Mouse (Mus musculus) myocyte (in vitro differentiated cells): ENCODE data around the gene Shf.

Experiments used
- CEBPB ChIP-seq: IDR thresholded peaks from 2 replicates; pipeline ENCODE4 v1.6.1; 2011; ENCODE audit warnings: mild to moderate bottlenecking, moderate library complexity; ENCODE audit not compliant: poor library complexity, insufficient read depth, severe bottlenecking
- E2F4 ChIP-seq: IDR thresholded peaks from one replicate; pipeline ENCODE4 v1.6.1; 2011; ENCODE audit warnings: mild to moderate bottlenecking, control low read depth, moderate library complexity; ENCODE audit not compliant: insufficient read depth
- MAX ChIP-seq: IDR thresholded peaks from one replicate; pipeline ENCODE4 v1.6.1; 2011; ENCODE audit warnings: low read depth, mild to moderate bottlenecking, control low read depth
- MYOD1 ChIP-seq, 3 experiments: IDR thresholded peaks; one replicate each; pipeline ENCODE4 v1.6.1; 2011; ENCODE audit warnings: control low read depth in 2 of 3, low read depth in 2 of 3, mild to moderate bottlenecking in 2 of 3, moderate library complexity in 1 of 3; ENCODE audit not compliant: insufficient read length in 2 of 3, control insufficient read depth in 1 of 3
- MYOG ChIP-seq, 3 experiments: IDR thresholded peaks; one replicate each; pipeline ENCODE4 v1.6.1; 2011; ENCODE audit warnings: control low read depth in 2 of 3, low read depth in 2 of 3, mild to moderate bottlenecking in 2 of 3; ENCODE audit not compliant: insufficient read length in 2 of 3, control insufficient read depth in 1 of 3, insufficient read depth in 1 of 3
- POLR2A ChIP-seq: IDR thresholded peaks from one replicate; pipeline ENCODE4 v1.6.1; 2011; ENCODE audit warnings: low read depth, mild to moderate bottlenecking, control low read depth, moderate library complexity; ENCODE audit not compliant: insufficient read length
- POLR2AphosphoS2 ChIP-seq: IDR thresholded peaks from one replicate; pipeline ENCODE4 v1.6.1; 2011; ENCODE audit warnings: low read depth, control low read depth; ENCODE audit not compliant: insufficient read length
- TCF12 ChIP-seq: IDR thresholded peaks from one replicate; pipeline ENCODE4 v1.6.1; 2011; ENCODE audit warnings: mild to moderate bottlenecking, control low read depth; ENCODE audit not compliant: poor library complexity, insufficient read depth, severe bottlenecking
- TCF3 ChIP-seq: IDR thresholded peaks from one replicate; pipeline ENCODE4 v1.6.1; 2011; ENCODE audit warnings: low read depth, control low read depth; ENCODE audit not compliant: insufficient read length
- USF1 ChIP-seq: IDR thresholded peaks from one replicate; pipeline ENCODE4 v1.6.1; 2011; ENCODE audit warnings: low read depth, mild to moderate bottlenecking, control low read depth, moderate library complexity

GRCm38 (mm10) chr2:122370101-122370750, 1.3 kb upstream of the Shf start:
- no peak for TF ChIP-seq POLR2A
- TF ChIP-seq TCF12: no peak
- no peak for TF ChIP-seq USF1
- TF ChIP-seq TCF3: no peak
- TF ChIP-seq E2F4: no peak
- TF ChIP-seq POLR2AphosphoS2: no peak
- no peak for TF ChIP-seq CEBPB
- TF ChIP-seq MAX: no peak
- no peak for TF ChIP-seq MYOD1 (IDR thresholded peaks at IDR 0.05; ENCODE audit: control insufficient read depth in 1 of 3, insufficient read length in 2 of 3, low read depth in 2 of 3)
- TF ChIP-seq MYOG (IDR thresholded peaks at IDR 0.05; ENCODE audit: control insufficient read depth in 1 of 3, insufficient read depth in 1 of 3, insufficient read length in 2 of 3, low read depth in 2 of 3): no peak
